Mouse (Mus musculus) brain, embryonic 14.5 days (tissue): Measurements from ENCODE around the gene Abca7.

Experiments used
- CTCF ChIP-seq: fragments of 200-500 bp; IDR thresholded peaks from 2 replicates; pipeline ENCODE4 v1.5.1; 2012; ENCODE audit warnings: inconsistent platforms, mild to moderate bottlenecking, moderate library complexity, borderline replicate concordance; ENCODE audit not compliant: insufficient read depth, insufficient read length; ENCODE audit errors: extremely low read depth
- POLR2A ChIP-seq: fragments of 200-500 bp; IDR thresholded peaks from 2 replicates; pipeline ENCODE4 v1.6.1; 2012; ENCODE audit warnings: mild to moderate bottlenecking, inconsistent platforms, borderline replicate concordance; ENCODE audit not compliant: poor library complexity, insufficient read depth, insufficient read length, severe bottlenecking; ENCODE audit errors: extremely low read depth

- TF ChIP-seq CTCF (no peak), POLR2A (no peak)
Measured at GRCm38 (mm10) chr10:80003374-80004232, 7.3 kb downstream of the Abca7 start.
